Mouse (Mus musculus): ENCODE results near the gene Asgr1. TPM values are rescaled to one million over a fixed set of nuclear protein-coding genes. Genes with fewer than 3 reads are reported as not detected.

Gene Asgr1
- total and polyA plus RNA-seq, 3 experiments, result 0.31 TPM; not detected in 2

DNA sequence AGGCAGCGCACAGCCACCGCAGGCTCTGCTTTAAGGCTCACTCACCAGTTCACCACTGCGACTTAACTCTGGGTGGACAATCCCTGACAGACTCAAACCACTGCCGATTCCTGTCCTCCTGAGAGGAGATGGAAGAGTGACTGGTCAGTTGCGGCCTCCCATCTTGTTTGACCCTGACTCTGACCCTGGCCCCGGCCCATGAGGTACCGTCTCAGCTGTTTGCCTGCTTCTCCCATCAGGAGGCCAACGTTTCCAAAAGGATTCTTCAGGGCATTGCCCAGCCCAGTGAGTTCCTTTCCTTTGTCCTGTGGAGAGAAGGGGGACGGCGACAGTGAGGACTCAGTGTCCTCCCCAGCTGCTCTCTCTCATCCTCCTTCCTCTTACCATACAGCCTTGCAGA lies 42.9 kb upstream of the Asgr1 start:
- TF ChIP-seq MAX (IDR thresholded peaks at IDR 0.05; ENCODE audit: low read length), result no peak
- no peak for TF ChIP-seq MYB (IDR thresholded peaks at IDR 0.05; ENCODE audit: low read depth, low read length)
- no peak for TF ChIP-seq KAT2A (conservative IDR thresholded peaks at IDR 0.05; ENCODE audit: low read depth, low read length)
- Histone ChIP-seq H3K36me3 (ENCODE audit: control insufficient read depth in 1 of 2, insufficient read depth in 2 of 2, low read length in 2 of 2) (peaks cover 4 to 7% of the 10 kb centered on the region in 2 experiments), H3K4me1 (ENCODE audit: control insufficient read depth in 1 of 2, insufficient read depth in 2 of 2, low read length in 2 of 2) (peaks cover 4 to 6% of the 10 kb centered on the region in 2 experiments; a peak in 3 of 4 replicates), H3K4me3 (ENCODE audit: control insufficient read depth in 1 of 2, insufficient read depth in 1 of 2, low read depth in 2 of 2, low read length in 2 of 2) (no peak overlapping the region), H3K27me3 (ENCODE audit: control insufficient read depth in 1 of 2, insufficient read depth in 2 of 2, low read length in 2 of 2) (no peaks in the 10 kb centered on the region), H3K27ac (ENCODE audit: control insufficient read depth, low read depth, low read length) (no peak overlapping the region), H3K9me3 (replicated peaks; ENCODE audit: insufficient read depth, low read length) (no peaks in the 10 kb centered on the region), H3K9ac (ENCODE audit: control insufficient read depth, low read depth, low read length, poor library complexity, severe bottlenecking) (no peak overlapping the region), H3K79me2 (ENCODE audit: control insufficient read depth, insufficient read depth, low read length, poor library complexity) (peaks cover 3% of the 10 kb centered on the region; the same call in 1 of the 2 replicates)
- DNase-seq (ENCODE audit: low read depth, low spot score), result no peak

DNA sequence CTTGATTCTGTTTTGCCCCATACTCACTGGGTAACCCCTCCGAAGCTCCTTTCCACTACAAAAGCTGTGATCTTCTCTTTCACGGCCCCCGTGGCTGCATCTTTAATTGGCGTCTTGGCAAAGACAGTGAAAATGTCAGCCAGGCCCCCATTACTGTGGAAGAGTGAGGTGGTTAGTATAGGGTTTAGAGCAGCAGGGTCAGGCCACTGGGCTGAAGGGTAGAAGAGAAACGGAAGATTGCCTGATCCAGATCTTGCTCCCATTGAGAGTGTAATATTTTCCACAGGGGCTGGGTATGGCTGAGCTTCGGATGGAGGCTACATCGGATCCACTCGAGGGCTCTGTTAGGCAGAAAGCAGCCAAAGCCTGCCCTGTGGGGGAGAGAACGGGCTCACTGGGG lies 41.0 kb upstream of the Asgr1 start:
- H3K27me3 ChIP-seq (ENCODE audit: control insufficient read depth in 1 of 2, insufficient read depth in 2 of 2, low read length in 2 of 2), result no peaks in the 10 kb centered on the region
- TF ChIP-seq ZKSCAN1 (IDR thresholded peaks at IDR 0.05; ENCODE audit: low read depth, low read length) (no peak), JUND (IDR thresholded peaks at IDR 0.05; ENCODE audit: low read depth, low read length) (no peak), NRF1 (IDR thresholded peaks at IDR 0.05; ENCODE audit: insufficient read depth, low read depth, low read length, poor library complexity, severe bottlenecking) (no peak), KAT2A (conservative IDR thresholded peaks at IDR 0.05; ENCODE audit: low read depth, low read length) (no peak), BHLHE40 (IDR thresholded peaks at IDR 0.05; ENCODE audit: borderline replicate concordance, low read depth, low read length) (no peak), POLR2AphosphoS2 (IDR thresholded peaks at IDR 0.05; ENCODE audit: low read length) (no peak; the same call in 1 of the 2 replicates), ZC3H11A (IDR thresholded peaks at IDR 0.05; ENCODE audit: low read depth, low read length) (no peak), SMC3 (IDR thresholded peaks at IDR 0.05; ENCODE audit: low read depth, low read length) (no peak), GATA1 (IDR thresholded peaks at IDR 0.05; ENCODE audit: low read depth, low read length) (no peak), MYB (IDR thresholded peaks at IDR 0.05; ENCODE audit: low read depth, low read length) (no peak), CTCF (IDR thresholded peaks at IDR 0.05 in 2 of 3, conservative IDR thresholded peaks at IDR 0.05 in 1 of 3; ENCODE audit: control insufficient read depth in 1 of 3, insufficient read depth in 1 of 3, low read depth in 2 of 3, low read length in 3 of 3, poor library complexity in 1 of 3, severe bottlenecking in 1 of 3) (no peak), GABPA (IDR thresholded peaks at IDR 0.05; ENCODE audit: low read depth, low read length) (no peak), UBTF (IDR thresholded peaks at IDR 0.05; ENCODE audit: borderline replicate concordance, insufficient read depth, low read depth, low read length) (no peak), TAL1 (IDR thresholded peaks at IDR 0.05; ENCODE audit: low read length) (no peak), TCF12 (IDR thresholded peaks at IDR 0.05; ENCODE audit: low read depth, low read length) (no peak), POLR2AphosphoS5 (IDR thresholded peaks at IDR 0.05; ENCODE audit: borderline replicate concordance, low read depth, low read length) (no peak), ELF1 (IDR thresholded peaks at IDR 0.05; ENCODE audit: low read depth, low read length) (no peak)

More for the DNA sequence above, 41.0 kb upstream of the Asgr1 start:
- no peak overlapping the region for H3K27ac ChIP-seq (ENCODE audit: control insufficient read depth, low read depth, low read length)
- no peak overlapping the region for H3K4me3 ChIP-seq (ENCODE audit: control insufficient read depth in 1 of 2, insufficient read depth in 1 of 2, low read depth in 2 of 2, low read length in 2 of 2)
- no peak for DNase-seq (ENCODE audit: low read depth, low spot score)
- no peak overlapping the region for H3K9ac ChIP-seq (ENCODE audit: control insufficient read depth, low read depth, low read length, poor library complexity, severe bottlenecking)
- H3K4me1 ChIP-seq (ENCODE audit: control insufficient read depth in 1 of 2, insufficient read depth in 2 of 2, low read length in 2 of 2), result peaks cover 6 to 17% of the 10 kb centered on the region in 2 experiments
- H3K36me3 ChIP-seq (ENCODE audit: control insufficient read depth in 1 of 2, insufficient read depth in 2 of 2, low read length in 2 of 2), result peaks cover 4 to 20% of the 10 kb centered on the region in 2 experiments
- no peaks in the 10 kb centered on the region for H3K9me3 ChIP-seq (replicated peaks; ENCODE audit: insufficient read depth, low read length)
- peaks cover 3% of the 10 kb centered on the region; the same call in 1 of the 2 replicates for H3K79me2 ChIP-seq (ENCODE audit: control insufficient read depth, insufficient read depth, low read length, poor library complexity)
